Comparison of ENCODE assay signal across 7 mouse cellular contexts in the genomic region with DNA sequence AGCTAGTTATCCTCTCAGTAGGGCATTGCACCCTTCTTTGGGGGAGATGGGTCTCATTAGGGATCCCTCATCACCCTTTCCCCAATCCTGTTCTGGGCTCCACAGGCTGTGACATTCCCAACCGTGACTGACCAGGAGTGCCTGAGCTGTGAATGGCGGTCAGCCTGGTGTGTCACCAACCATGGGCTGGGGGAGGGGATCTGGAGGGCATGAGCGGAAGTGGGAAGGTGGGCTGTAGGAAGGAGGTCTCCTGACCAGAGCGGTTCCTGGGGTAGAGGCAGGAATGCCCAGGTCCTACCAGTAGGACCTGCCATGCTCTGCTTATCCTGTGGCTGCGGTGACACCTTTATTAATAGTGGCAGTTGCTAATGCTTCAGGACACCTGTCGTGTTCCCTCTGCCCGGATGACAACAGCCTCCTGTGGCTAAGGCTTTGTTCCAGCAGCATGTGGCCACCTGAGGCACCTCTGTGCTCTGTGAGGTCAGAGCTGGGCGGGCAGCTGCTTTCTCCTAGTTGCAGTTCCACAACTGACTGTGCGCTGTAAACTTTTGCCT. TPM values are rescaled to one million over a fixed set of nuclear protein-coding genes. Genes with fewer than 3 reads are reported as not detected.
DNase-seq lines count a peak whose midpoint lies in the region; ATAC-seq and TF ChIP-seq lines count a peak whose summit lies in the region.

No protein-coding gene starts in this region.

- TF ChIP-seq POLR2A in olfactory bulb, adult 2 months (IDR thresholded peaks at IDR 0.05; ENCODE audit: insufficient read depth, low read depth, low read length), result no peak

- ATAC-seq in lung, postnatal 0 days, result peak; percentile 8
- ATAC-seq in forebrain, embryonic 12.5 days (ENCODE audit: low FRiP score), result 0 out of 2 replicates have a peak, but pooled peaks have one; percentile 10
- no peak for ATAC-seq in monocyte, adult 5-6 weeks (replicated peaks; ENCODE audit: insufficient number of reproducible peaks, low FRiP score, low TSS enrichment, poor library complexity, severe bottlenecking)

- H3K27ac ChIP-seq in lung, postnatal 0 days (ENCODE audit: low read length), result no peak overlapping the region
- H3K27ac ChIP-seq in forebrain, embryonic 12.5 days, result 0 out of 2 replicates have a peak overlapping the region, but pooled peaks have one; percentile 42
- H3K27ac ChIP-seq in limb, embryonic 10.5 days, result peak overlapping the region; percentile 69; the same call in 1 of the 2 replicates
- peak overlapping the region; percentile 96; the same call in 1 of the 2 replicates for H3K27ac ChIP-seq in olfactory bulb, adult 2 months (ENCODE audit: insufficient read depth, low read depth, low read length)

- peaks cover 19% of the 10 kb centered on the region; the same call in 1 of the 2 replicates for H3K4me1 ChIP-seq in lung, postnatal 0 days (ENCODE audit: insufficient read depth, low read depth, low read length)
- H3K4me1 ChIP-seq in forebrain, embryonic 12.5 days, result peaks cover 77% of the 10 kb centered on the region
- H3K4me1 ChIP-seq in limb, embryonic 10.5 days, result peaks cover 78% of the 10 kb centered on the region
- peaks cover 93% of the 10 kb centered on the region for H3K4me1 ChIP-seq in olfactory bulb, adult 2 months (ENCODE audit: control insufficient read depth, insufficient read depth, low read length)

- H3K27me3 ChIP-seq in lung, postnatal 0 days (replicated peaks; ENCODE audit: insufficient read depth, low read length), result no peaks in the 10 kb centered on the region
- no peaks in the 10 kb centered on the region for H3K27me3 ChIP-seq in forebrain, embryonic 12.5 days
- H3K27me3 ChIP-seq in limb, embryonic 10.5 days (ENCODE audit: low read depth, poor library complexity, severe bottlenecking), result no peaks in the 10 kb centered on the region

- peak overlapping the region; percentile 45 for H3K4me3 ChIP-seq in lung, postnatal 0 days (ENCODE audit: low read depth, low read length)
- peak overlapping the region; percentile 44 for H3K4me3 ChIP-seq in forebrain, embryonic 12.5 days (replicated peaks)
- H3K4me3 ChIP-seq in limb, embryonic 10.5 days, result peak overlapping the region; percentile 57
- peak overlapping the region; percentile 46 for H3K4me3 ChIP-seq in olfactory bulb, adult 2 months (ENCODE audit: insufficient read depth, low read depth, low read length)

- no peaks in the 10 kb centered on the region for H3K9me3 ChIP-seq in lung, postnatal 0 days (ENCODE audit: low read length)
- no peaks in the 10 kb centered on the region for H3K9me3 ChIP-seq in forebrain, embryonic 12.5 days
- no peaks in the 10 kb centered on the region for H3K9me3 ChIP-seq in limb, embryonic 10.5 days (replicated peaks)

- no peak for TF ChIP-seq EP300 in lung, postnatal 0 days (IDR thresholded peaks at IDR 0.05)

- 0 out of 2 replicates have a peak overlapping the region, but pooled peaks have one; percentile 6 for H3K9ac ChIP-seq in lung, postnatal 0 days (replicated peaks; ENCODE audit: low read depth)
- H3K9ac ChIP-seq in forebrain, embryonic 12.5 days, result peak overlapping the region; percentile 56; the same call in 1 of the 2 replicates

- no peak for DNase-seq in lung, postnatal 0 days (ENCODE audit: low spot score)
- no peak for DNase-seq in lung, adult 18-20 months
- no peak for DNase-seq in limb, embryonic 10.5 days (ENCODE audit: low spot score)
- no peak for DNase-seq in T-cell, adult 2 months (ENCODE audit: low spot score)

- peak overlapping the region; percentile 74 for H3K4me2 ChIP-seq in lung, postnatal 0 days (replicated peaks; ENCODE audit: low read depth, low read length)
- peak overlapping the region; percentile 76 for H3K4me2 ChIP-seq in forebrain, embryonic 12.5 days

- TF ChIP-seq CTCF in lung, postnatal 0 days (IDR thresholded peaks at IDR 0.05), result no peak
- no peak for TF ChIP-seq CTCF in olfactory bulb, adult 2 months (IDR thresholded peaks at IDR 0.05; ENCODE audit: insufficient read depth, low read depth, low read length)

- no peaks in the 10 kb centered on the region for H3K36me3 ChIP-seq in lung, postnatal 0 days (ENCODE audit: insufficient read depth, low read length)
- H3K36me3 ChIP-seq in forebrain, embryonic 12.5 days (replicated peaks), result 0 out of 2 replicates have a peak, but pooled peaks cover 3% of the 10 kb centered on the region
- H3K36me3 ChIP-seq in limb, embryonic 10.5 days, result peaks cover 4% of the 10 kb centered on the region; the same call in 1 of the 2 replicates

- WGBS in lung, postnatal 0 days, result 39% methylated on average over 9 of the region's 9 CpGs
- WGBS in forebrain, embryonic 12.5 days, result 17% methylated on average over 9 of the region's 9 CpGs
- 25% methylated on average over 9 of the region's 9 CpGs for WGBS in limb, embryonic 10.5 days
- 36% methylated on average over 9 of the region's 9 CpGs for WGBS in olfactory bulb, adult 2 months

RNA-seq across cellular contexts. Expression of gene Ncs1, which starts 13.8 kb away (rescaled TPM):
- 3.8 and 4.7 TPM in 2 replicates for polyA plus RNA-seq in lung, postnatal 0 days (2015; fragmentation: Nextera tagmentation; extraction: Ambion mirVana)
- polyA plus RNA-seq in forebrain, embryonic 12.5 days (2016; fragmentation: Nextera tagmentation; extraction: Ambion mirVana), result 65.3 and 70.0 TPM in 2 replicates
- 57.5 and 62.0 TPM in 2 replicates for polyA plus RNA-seq in limb, embryonic 10.5 days (2016; fragmentation: Nextera tagmentation; extraction: Ambion mirVana)
- polyA plus RNA-seq in olfactory bulb, adult 2 months (2012; ENCODE audit: insufficient read depth, insufficient read length, low replicate concordance, missing spikeins), result not detected in 2 replicates
- total RNA-seq in monocyte, adult 5-6 weeks (2017), result not detected in 3 replicates

RNA-seq across cellular contexts. Expression of gene Hmcn2, which starts 54.8 kb away (rescaled TPM):
- 1.1 and 1.3 TPM in 2 replicates for polyA plus RNA-seq in lung, postnatal 0 days (2015; fragmentation: Nextera tagmentation; extraction: Ambion mirVana)
- polyA plus RNA-seq in forebrain, embryonic 12.5 days (2016; fragmentation: Nextera tagmentation; extraction: Ambion mirVana), result 0.08 and 0.09 TPM in 2 replicates
- 0.19 TPM in 1 of 2 replicates, not detected in the other for polyA plus RNA-seq in limb, embryonic 10.5 days (2016; fragmentation: Nextera tagmentation; extraction: Ambion mirVana)
- polyA plus RNA-seq in olfactory bulb, adult 2 months (2012; ENCODE audit: insufficient read depth, insufficient read length, low replicate concordance, missing spikeins), result not detected in 2 replicates
- total RNA-seq in monocyte, adult 5-6 weeks (2017), result not detected in 3 replicates
